ENCODE assay signal across 9 mouse cellular contexts in genomic region chr6:83245134-83245533, GRCm38 (mm10). TPM values are rescaled to one million over a fixed set of nuclear protein-coding genes. Genes with fewer than 3 reads are reported as not detected.
DNase-seq lines count a peak whose midpoint lies in the region; ATAC-seq and TF ChIP-seq lines count a peak whose summit lies in the region.
"Had no signal": no experiment of that assay in that cellular context is flagged by ENCODE, and none has a peak within 500 bp of the region (broad histone marks: within the 10 kb centered on the region; RNA-seq: fewer than 3 reads in every experiment).

No protein-coding gene starts in this region.

- peak; percentile 83 for DNase-seq in kidney, adult 2 months
- DNase-seq in adrenal gland, postnatal 25 days: peak; percentile 88
- DNase-seq in heart, adult 9 months (ENCODE audit: low spot score in 2 of 2): peak; percentile 23 to 67
- no peak for DNase-seq in limb, embryonic 11.5 days (ENCODE audit: low spot score)
- peak; percentile 36 for DNase-seq in right cerebral cortex, postnatal 4 days
- DNase-seq in layer of hippocampus, adult 8-10 months (ENCODE audit: low spot score in 2 of 2): no peak

- no peak overlapping the region for H3K4me3 ChIP-seq in kidney, adult 2 months (ENCODE audit: insufficient read depth, low read depth, low read length)
- no peak overlapping the region for H3K4me3 ChIP-seq in kidney, embryonic 14.5 days (ENCODE audit: low read length)
- no peak overlapping the region for H3K4me3 ChIP-seq in limb, embryonic 11.5 days (ENCODE audit: low read depth, low read length)
- H3K4me3 ChIP-seq: myocyte had no signal

- H3K27ac ChIP-seq in kidney, adult 2 months (ENCODE audit: insufficient read depth, low read depth, low read length): peak overlapping the region; percentile 35; the same call in 1 of the 2 replicates
- H3K27ac ChIP-seq in kidney, embryonic 14.5 days (ENCODE audit: low read depth, low read length): no peak overlapping the region
- H3K27ac ChIP-seq in limb, embryonic 11.5 days (replicated peaks; ENCODE audit: low read depth, low read length): no peak overlapping the region

- H3K4me1 ChIP-seq in kidney, adult 2 months (ENCODE audit: control insufficient read depth, insufficient read depth, low read length): peaks cover 3% of the 10 kb centered on the region; the same call in 1 of the 2 replicates
- 0 out of 2 replicates have a peak, but pooled peaks cover 7% of the 10 kb centered on the region for H3K4me1 ChIP-seq in kidney, embryonic 14.5 days (ENCODE audit: control insufficient read depth, insufficient read depth, low read length)
- peaks cover 17% of the 10 kb centered on the region for H3K4me1 ChIP-seq in limb, embryonic 11.5 days (ENCODE audit: control insufficient read depth, insufficient read depth, low read length)

- H3K9me3 ChIP-seq in kidney, embryonic 14.5 days (ENCODE audit: control insufficient read depth, low read length): no peaks in the 10 kb centered on the region
- H3K9me3 ChIP-seq in limb, embryonic 11.5 days (ENCODE audit: control insufficient read depth, low read length): no peaks in the 10 kb centered on the region

- H3K27me3 ChIP-seq in kidney, adult 2 months (replicated peaks; ENCODE audit: control insufficient read depth, insufficient read depth, low read length): no peaks in the 10 kb centered on the region
- H3K27me3 ChIP-seq in kidney, embryonic 14.5 days (ENCODE audit: control insufficient read depth, insufficient read depth, low read length): no peaks in the 10 kb centered on the region
- no peaks in the 10 kb centered on the region for H3K27me3 ChIP-seq in limb, embryonic 11.5 days (ENCODE audit: control insufficient read depth, insufficient read depth, low read length)

- TF ChIP-seq CTCF in kidney, adult 2 months (conservative IDR thresholded peaks at IDR 0.05; ENCODE audit: insufficient read depth, insufficient read length, low read depth, low read length): no peak

- no peak for TF ChIP-seq POLR2A in kidney, adult 2 months (IDR thresholded peaks at IDR 0.05; ENCODE audit: low read depth, low read length)

- H3K4me2 ChIP-seq in kidney, embryonic 14.5 days (replicated peaks; ENCODE audit: low read depth, low read length): no peak overlapping the region
- no peak overlapping the region for H3K4me2 ChIP-seq in limb, embryonic 11.5 days (ENCODE audit: low read depth, severe bottlenecking)

- ATAC-seq in kidney, embryonic 14.5 days (ENCODE audit: low FRiP score, low TSS enrichment): no peak
- 0 out of 2 replicates have a peak, but pooled peaks have one; percentile 22 for ATAC-seq in limb, embryonic 11.5 days (ENCODE audit: insufficient number of reproducible peaks, low FRiP score, low TSS enrichment, low read depth)
- no peak for ATAC-seq in inflammation-experienced regulatory T-cells, adult 6 months

- no peak overlapping the region for H3K9ac ChIP-seq in kidney, embryonic 14.5 days (ENCODE audit: low read depth, low read length)
- H3K9ac ChIP-seq in limb, embryonic 11.5 days (ENCODE audit: low read length): no peak overlapping the region

- no peaks in the 10 kb centered on the region for H3K36me3 ChIP-seq in kidney, adult 2 months (ENCODE audit: control insufficient read depth, insufficient read depth, low read length)
- no peaks in the 10 kb centered on the region for H3K36me3 ChIP-seq in kidney, embryonic 14.5 days (ENCODE audit: control insufficient read depth, insufficient read depth, low read length)
- H3K36me3 ChIP-seq in limb, embryonic 11.5 days (ENCODE audit: control insufficient read depth, insufficient read depth, low read length): no peaks in the 10 kb centered on the region

- WGBS in kidney, adult 2 months: 35% methylated on average over 6 of the region's 6 CpGs
- 84% methylated on average over 6 of the region's 6 CpGs for WGBS in kidney, embryonic 14.5 days
- 82% methylated on average over 6 of the region's 6 CpGs for WGBS in limb, embryonic 11.5 days

RNA-seq across cellular contexts. Expression of gene Slc4a5, which starts 25.5 kb away (rescaled TPM):
- 3.3 TPM in 2 replicates for polyA plus RNA-seq in kidney, adult 2 months (2012; rRNA removed)
- 0.13 and 0.45 TPM in 2 replicates for polyA plus RNA-seq in kidney, embryonic 14.5 days (2014; fragmentation: Nextera tagmentation; extraction: Ambion mirVana)
- total RNA-seq in adrenal gland, postnatal 25 days (2021): 0.12 TPM in 1 of 2 replicates, not detected in the other
- polyA plus RNA-seq in limb, embryonic 11.5 days (2014; fragmentation: Nextera tagmentation; extraction: Ambion mirVana): 0.16 and 0.47 TPM in 2 replicates
- under 1 TPM in 2 of 3 experiments, not detected in 1; 0.49 to 0.59 TPM for polyA plus RNA-seq in inflammation-experienced regulatory T-cells, adult 6 months (2017; shearing (Covaris generic))
- total RNA-seq in layer of hippocampus, adult 8-10 months (2022): 1 to 10 TPM in 2 of 4 experiments, under 1 TPM in 2; 0.21 to 1.5 (median 0.78) TPM

Comparison
In these comparisons a context has a peak if more than half of its experiments do, and no peak if none do; other contexts are left out.
1. DNase-seq: peak in kidney, adult 2 months (single experiment), adrenal gland, postnatal 25 days (single experiment), heart, adult 9 months (2 of 2) and right cerebral cortex, postnatal 4 days (single experiment); none in limb, embryonic 11.5 days (single experiment) and layer of hippocampus, adult 8-10 months (0 of 2).